Mouse (Mus musculus): ENCODE measurements at regions not wholly inside any gene's neighbourhood (a gene's known extent, or its start where the extent isn't known, plus 50 kb on each side); places are given as distances from the start of the nearest gene placed in this dataset.

GRCm38 (mm10) chr8:42144220-42144619 is 727.3 kb upstream of the Frg1 start:
- no peak for DNase-seq

DNA sequence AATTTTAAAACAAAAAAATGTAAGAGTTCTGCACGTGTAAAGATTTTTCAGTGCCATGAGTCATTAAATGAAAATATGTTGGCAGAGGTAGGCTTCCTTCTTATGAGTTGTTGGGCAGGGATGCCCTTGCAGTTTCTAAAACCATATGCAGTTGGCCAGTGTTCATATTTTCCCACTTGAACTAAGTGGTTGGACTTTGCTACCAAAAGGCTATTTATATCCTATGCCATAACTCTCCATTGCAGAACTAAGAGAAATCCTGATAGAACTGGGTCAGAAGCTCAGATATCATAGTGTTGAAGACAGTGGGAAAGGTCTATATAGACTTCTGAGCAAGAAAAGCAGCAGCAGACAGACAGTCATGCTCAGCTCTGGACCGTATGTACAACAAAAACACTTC is 690.7 kb upstream of the Frg1 start:
- no peak for DNase-seq

GRCm38 (mm10) chr8:42069314-42069713 is 652.4 kb upstream of the Frg1 start:
- no peak for DNase-seq

GRCm38 (mm10) chr8:42043526-42043925 is 626.7 kb upstream of the Frg1 start:
- no peak for DNase-seq

GRCm38 (mm10) chr8:42039245-42039644 is 622.4 kb upstream of the Frg1 start:
- no peak for DNase-seq

DNA sequence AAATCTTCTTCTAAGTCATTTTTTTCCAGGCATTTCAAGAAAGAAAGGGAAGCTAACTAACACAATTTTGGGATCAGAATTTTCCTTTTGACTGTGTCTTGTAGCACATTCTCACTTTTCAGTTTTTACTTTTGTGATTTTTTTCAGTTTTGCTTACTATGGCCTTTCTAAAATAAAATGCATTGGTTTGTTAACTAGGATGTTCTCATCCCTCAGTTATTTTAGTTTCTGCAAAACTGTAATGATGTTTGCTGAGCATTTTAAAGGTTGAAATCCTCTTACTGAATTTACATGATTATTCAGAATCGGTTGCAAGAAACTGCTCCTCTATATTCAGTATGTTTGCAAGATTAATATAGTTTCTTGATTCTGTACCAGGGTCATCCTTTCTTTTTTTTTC is 610.1 kb upstream of the Frg1 start:
- no peak for DNase-seq

- DNase-seq, result no peak
Observed at GRCm38 (mm10) chr8:42017786-42018185, 600.9 kb upstream of the Frg1 start.

DNA sequence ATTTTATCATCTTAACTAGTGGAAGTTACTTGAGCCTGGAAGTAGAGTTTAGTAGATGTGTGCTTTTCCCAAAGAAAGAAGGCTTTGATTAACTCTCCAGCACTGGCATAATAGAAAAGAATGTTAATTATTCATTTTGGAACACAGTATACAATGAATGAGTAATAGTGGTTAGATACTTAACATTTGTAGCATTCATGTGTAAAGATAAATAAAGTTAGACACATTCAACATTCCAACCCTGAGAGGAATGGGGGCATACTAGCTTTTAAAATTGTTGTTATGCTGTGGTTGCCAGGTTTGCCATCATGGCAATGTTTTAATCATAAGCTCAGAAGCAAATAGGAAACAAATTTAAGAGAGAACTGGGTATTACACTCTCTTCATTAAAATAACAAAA is 586.3 kb upstream of the Frg1 start:
- DNase-seq, result no peak

GRCm38 (mm10) chr8:41989040-41989501 is 572.2 kb upstream of the Frg1 start:
- no peak for DNase-seq

- DNase-seq, result no peak
Observed at GRCm38 (mm10) chr8:41988216-41988615, 571.3 kb upstream of the Frg1 start.

DNA sequence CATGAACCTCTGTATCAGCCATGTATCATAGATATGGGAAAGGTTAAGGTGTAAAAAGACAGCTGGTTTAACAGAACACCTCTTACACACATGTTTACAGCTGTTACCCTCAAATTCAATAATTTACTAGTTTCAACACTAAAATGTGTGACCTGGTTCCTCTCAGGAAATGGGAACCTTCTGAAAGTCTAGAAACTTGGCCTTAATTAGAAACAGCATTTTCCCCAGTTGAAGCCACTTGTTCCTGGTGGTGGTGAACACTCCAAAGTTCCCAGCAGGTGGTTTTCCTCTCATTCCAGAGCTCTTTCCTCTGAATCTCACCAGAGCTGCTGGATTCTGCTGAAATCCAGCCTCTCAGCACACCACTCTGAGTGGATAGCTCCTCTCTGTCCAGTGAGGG is 570.5 kb upstream of the Frg1 start:
- no peak for DNase-seq

DNA sequence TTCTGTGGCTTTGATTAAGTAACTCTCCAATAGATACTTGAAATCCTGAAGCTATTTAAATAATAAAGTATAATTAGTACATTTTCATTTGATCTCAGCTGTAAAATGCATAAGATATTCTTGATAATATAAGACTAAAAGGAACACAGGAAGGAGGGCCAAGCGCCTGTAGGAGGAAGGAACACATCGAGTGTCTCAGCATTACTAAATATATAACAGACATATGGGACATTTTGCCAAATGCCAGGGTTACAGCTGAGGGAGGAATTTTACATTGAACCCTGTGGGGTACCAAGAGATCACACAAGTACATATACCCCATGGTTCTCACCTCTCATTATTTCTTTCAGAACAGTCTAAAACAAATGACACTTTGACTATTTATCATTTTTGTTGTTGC is 555.5 kb upstream of the Frg1 start:
- DNase-seq, result no peak

DNA sequence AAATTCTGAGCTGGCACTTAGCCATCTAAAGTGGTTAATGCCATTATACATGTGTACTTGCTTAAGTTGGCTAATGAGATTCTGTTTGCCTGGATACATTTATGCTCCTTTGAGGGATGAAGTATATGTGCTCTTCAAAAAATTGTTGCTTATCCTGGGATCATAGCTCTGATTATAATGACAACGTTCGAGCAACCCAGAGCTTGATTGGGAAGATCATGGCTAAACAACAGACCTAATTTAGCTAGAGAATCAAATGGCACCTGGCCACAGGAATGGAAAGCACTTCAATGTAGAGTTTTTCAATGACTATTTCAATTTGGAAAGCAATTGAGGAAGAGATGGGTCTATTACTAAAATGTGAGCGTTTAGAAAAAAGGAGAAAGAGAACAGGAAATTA is 553.7 kb upstream of the Frg1 start:
- no peak for DNase-seq

- no peak for DNase-seq
Observed at GRCm38 (mm10) chr8:41969408-41969807, 552.5 kb upstream of the Frg1 start.

- DNase-seq, result no peak
Observed at GRCm38 (mm10) chr8:41964088-41964487, 547.2 kb upstream of the Frg1 start.

DNA sequence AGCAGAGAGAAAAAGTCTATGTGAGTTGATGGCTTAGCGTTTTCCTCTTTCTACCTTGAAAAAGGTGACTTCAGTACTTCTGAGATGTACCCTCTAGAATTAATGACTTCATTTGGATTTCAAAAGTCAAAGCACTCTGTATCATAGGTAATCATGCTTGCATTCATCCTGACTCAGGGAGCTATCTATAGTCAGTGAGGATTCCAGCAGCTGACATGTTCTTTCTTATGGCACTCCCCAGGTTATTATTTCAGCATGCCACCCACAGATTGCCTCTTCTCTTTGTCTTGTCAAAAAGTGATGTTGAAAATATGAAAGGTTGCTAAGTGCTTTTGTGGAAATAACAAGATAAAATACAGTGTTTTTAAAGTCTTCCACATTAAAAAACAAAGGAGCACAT is 540.0 kb upstream of the Frg1 start:
- no peak for DNase-seq

DNA sequence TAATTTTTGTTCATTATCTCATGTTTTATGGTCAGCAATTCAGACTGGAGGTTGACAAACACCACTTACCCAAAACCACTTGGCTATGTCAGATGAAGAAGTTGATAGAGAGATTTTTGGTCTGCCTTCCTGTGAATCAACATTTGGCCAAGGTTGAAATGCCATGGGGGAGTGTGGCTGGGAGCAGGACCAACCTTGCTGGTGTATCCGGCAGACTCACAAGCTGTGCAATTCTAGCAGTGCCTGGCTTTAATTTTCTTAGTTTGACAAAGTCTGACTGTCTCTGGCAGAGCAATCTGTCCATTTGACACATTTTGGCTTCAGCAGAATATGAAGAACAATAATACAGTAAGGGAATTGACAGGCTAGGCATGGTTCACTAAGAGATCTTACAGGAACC is 533.9 kb upstream of the Frg1 start:
- DNase-seq, result no peak

DNA sequence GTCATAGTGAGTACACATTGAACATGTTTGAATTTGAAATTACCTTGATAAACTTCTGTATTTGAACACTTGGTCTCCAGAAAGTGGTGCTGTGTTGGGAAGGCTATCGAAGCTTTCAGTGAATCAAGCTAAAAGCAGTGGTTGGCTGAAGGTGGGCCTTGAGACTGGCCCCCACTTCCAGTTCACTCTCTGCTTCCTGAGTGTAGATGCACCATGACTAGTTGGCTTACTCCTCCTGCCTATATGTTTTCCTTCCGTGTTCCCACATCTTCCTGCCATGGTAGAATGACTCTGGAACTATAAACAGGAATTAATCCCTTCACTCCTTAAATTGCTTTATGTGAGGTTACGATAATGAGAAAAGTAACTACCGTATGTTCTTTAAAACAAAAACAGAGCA is 522.4 kb upstream of the Frg1 start:
- no peak for DNase-seq

DNA sequence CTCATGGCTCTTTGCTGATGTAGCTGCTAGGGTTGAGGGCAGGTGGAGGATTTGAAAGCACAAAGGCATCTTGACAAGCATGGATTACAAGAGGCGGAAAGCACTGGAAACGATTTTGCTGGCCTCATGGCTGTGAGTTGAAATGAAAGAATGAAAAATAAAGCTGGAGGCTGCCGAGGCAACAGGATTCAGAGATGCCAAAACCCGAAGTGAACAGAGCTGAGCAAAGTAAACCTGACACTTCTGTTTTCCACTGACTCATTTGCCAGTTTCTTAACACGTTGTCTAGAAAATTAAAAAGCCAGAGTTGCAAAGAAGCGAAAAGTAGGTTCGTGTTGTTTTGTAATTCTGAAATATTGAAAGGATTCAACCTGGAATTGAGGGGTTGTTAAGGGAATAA is 504.2 kb upstream of the Frg1 start:
- DNase-seq, result no peak

- no peak for DNase-seq
Observed at GRCm38 (mm10) chr8:41920536-41920935, 503.7 kb upstream of the Frg1 start.

GRCm38 (mm10) chr8:41878029-41878748 is 461.3 kb upstream of the Frg1 start:
- no peak for DNase-seq

GRCm38 (mm10) chr8:41869681-41870356 is 452.9 kb upstream of the Frg1 start:
- no peak for DNase-seq

DNA sequence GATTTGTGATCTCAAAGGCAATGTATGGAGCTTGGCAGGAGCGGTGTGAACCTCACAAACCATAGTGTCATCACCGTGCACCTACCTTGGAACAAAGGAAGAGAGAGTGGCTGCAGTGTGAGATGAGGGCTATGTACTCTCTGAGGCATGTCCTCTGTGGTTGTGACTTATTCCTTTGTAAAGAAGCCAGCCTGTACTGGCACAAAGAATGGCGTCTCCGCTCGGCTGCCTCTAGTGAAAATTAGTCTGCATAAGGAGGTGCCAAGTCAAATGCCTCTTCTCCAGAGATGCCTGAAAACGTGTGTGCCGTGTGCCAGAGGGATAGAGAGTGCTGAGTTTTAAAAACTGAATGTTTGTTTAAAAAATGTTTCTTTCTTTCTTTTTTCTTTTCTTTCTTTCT is 444.0 kb upstream of the Frg1 start:
- no peak for DNase-seq

GRCm38 (mm10) chr8:41831713-41832112 is 414.8 kb upstream of the Frg1 start:
- DNase-seq, result no peak

DNA sequence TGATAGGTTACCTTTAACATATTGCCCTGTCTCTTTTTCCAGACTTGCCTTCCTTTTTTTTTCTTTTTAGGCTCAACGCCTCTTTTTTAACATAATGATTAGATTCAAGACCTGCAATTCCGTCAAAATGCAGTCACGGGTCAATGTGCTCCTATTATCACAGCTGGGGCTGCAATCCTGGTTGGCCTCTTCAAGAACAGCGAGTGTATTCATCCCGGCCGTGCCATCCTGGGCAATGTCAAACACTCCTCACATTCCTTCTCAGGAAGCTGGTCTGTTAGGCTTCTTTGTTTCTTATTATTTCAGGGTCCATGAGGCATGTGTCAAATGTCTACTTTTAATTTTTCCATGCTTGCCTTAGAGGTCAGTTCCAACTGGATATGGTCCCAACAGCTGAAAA is 413.5 kb upstream of the Frg1 start:
- DNase-seq, result no peak
